Mouse (Mus musculus) adrenal gland, postnatal 14 days (tissue): Measurements from ENCODE around the gene Raet1d. TPM values are rescaled to one million over a fixed set of nuclear protein-coding genes. Genes with fewer than 3 reads are reported as not detected.

Source experiments
- total RNA-seq: library from RNA; stranded (reverse); gene quantifications from 2 replicates; pipeline ENCODE4 v1.2.3, GENCODE M21; 2021

Gene Raet1d
- total RNA-seq, 1 experiment from 2014 or later = 0.85 TPM

Other genes starting within 250 kb of the Raet1d start
- gene E030030I06Rik, start 211.3 kb upstream of the Raet1d start, total RNA-seq = 8.5 and 11.0 TPM in 2 replicates
- gene Raet1e, start 202.0 kb upstream of the Raet1d start, total RNA-seq = 1.3 and 1.6 TPM in 2 replicates
- 0.45 TPM in 1 of 2 replicates, not detected in the other for gene H60b, start 202.0 kb upstream of the Raet1d start, total RNA-seq